Mouse (Mus musculus) CH12.LX (cell line): Measurements from ENCODE around the gene Renbp. TPM values are rescaled to one million over a fixed set of nuclear protein-coding genes. Genes with fewer than 3 reads are reported as not detected.

Experiments
- DNase-seq: peaks from one replicate; pipeline ENCODE4 v3.0.0-alpha.2; 2013; ENCODE audit errors: extremely low read depth
- H3K27ac ChIP-seq: 2 replicates; pipeline ENCODE4 v1.5.1; 2012; ENCODE audit warnings: low read depth, mild to moderate bottlenecking, control low read depth, moderate library complexity; ENCODE audit not compliant: insufficient read depth
- H3K27me3 ChIP-seq: replicated peaks from 2 replicates; pipeline ENCODE3; 2012; ENCODE audit warnings: inconsistent platforms
- H3K36me3 ChIP-seq, 2 experiments: replicated peaks in 1 of 2; 2 replicates each; pipeline versions ENCODE3 to v1.6.1; 2012; ENCODE audit warnings: inconsistent platforms in 1 of 2, low read length in 1 of 2, mild to moderate bottlenecking in 1 of 2, mixed read lengths in 1 of 2, moderate library complexity in 1 of 2; ENCODE audit not compliant: control insufficient read depth in 1 of 2, insufficient read depth in 1 of 2
- H3K4me1 ChIP-seq, 2 experiments: 2 replicates each; pipeline ENCODE4 v1.6.1; 2012; ENCODE audit warnings: inconsistent platforms in 1 of 2, moderate library complexity in 1 of 2; ENCODE audit not compliant: insufficient read depth in 2 of 2, control insufficient read depth in 1 of 2
- H3K4me2 ChIP-seq: 2 replicates; pipeline ENCODE4 v1.6.1; 2012; ENCODE audit warnings: low read depth, mild to moderate bottlenecking, control low read depth; ENCODE audit not compliant: poor library complexity, insufficient read depth, severe bottlenecking
- H3K4me3 ChIP-seq, 3 experiments: fragments of 150-350 bp in 1 of 3; sonication (generic) in 1 of 3; replicated peaks in 1 of 3; 2 replicates each; pipeline versions ENCODE3 to v1.5.1; 2011 to 2012; ENCODE audit warnings: low read depth in 2 of 3, low read length in 2 of 3, mild to moderate bottlenecking in 2 of 3, moderate library complexity in 2 of 3, control low read depth in 1 of 3, improper control_type of control experiment in 1 of 3, inconsistent platforms in 1 of 3, mixed read lengths in 1 of 3; ENCODE audit not compliant: poor library complexity in 1 of 3
- H3K79me2 ChIP-seq: replicated peaks from 2 replicates; pipeline ENCODE4 v1.6.1; 2012; ENCODE audit warnings: mild to moderate bottlenecking, moderate library complexity; ENCODE audit not compliant: control insufficient read depth, poor library complexity, insufficient read depth, severe bottlenecking; ENCODE audit errors: extremely low read depth
- H3K9ac ChIP-seq: 2 replicates; pipeline ENCODE4 v1.6.1; 2012; ENCODE audit warnings: low read depth, mild to moderate bottlenecking, control low read depth, moderate library complexity; ENCODE audit not compliant: insufficient read depth
- H3K9me3 ChIP-seq: replicated peaks from 2 replicates; pipeline ENCODE3; 2012; ENCODE audit warnings: low read length, inconsistent platforms, mixed read lengths
- BHLHE40 ChIP-seq: IDR thresholded peaks from 2 replicates; pipeline ENCODE4 v1.6.1; 2011; ENCODE audit warnings: mild to moderate bottlenecking, low read depth, low read length, improper control_type of control experiment
- CTCF ChIP-seq, 2 experiments: IDR thresholded peaks in 1 of 2; conservative IDR thresholded peaks in 1 of 2; 2 replicates each; pipeline ENCODE4 v1.5.1; 2011 to 2012; ENCODE audit warnings: low read depth in 2 of 2, low read length in 2 of 2, improper control_type of control experiment in 1 of 2, inconsistent platforms in 1 of 2, mild to moderate bottlenecking in 1 of 2, moderate library complexity in 1 of 2
- GABPA ChIP-seq: IDR thresholded peaks from 2 replicates; pipeline ENCODE4 v1.6.1; 2012; ENCODE audit warnings: low read depth, low read length, improper control_type of control experiment, inconsistent platforms; ENCODE audit not compliant: insufficient replicate concordance
- IRF4 ChIP-seq: IDR thresholded peaks from 2 replicates; pipeline ENCODE4 v1.6.1; 2014; ENCODE audit warnings: low read depth, mild to moderate bottlenecking, inconsistent platforms, low read length, improper control_type of control experiment
- JUN ChIP-seq: IDR thresholded peaks from 2 replicates; pipeline ENCODE4 v1.6.1; 2011; ENCODE audit warnings: low read depth, mild to moderate bottlenecking, low read length, improper control_type of control experiment, moderate library complexity; ENCODE audit not compliant: insufficient read depth
- JUND ChIP-seq: conservative IDR thresholded peaks from 2 replicates; pipeline ENCODE4 v1.6.1; 2011; ENCODE audit warnings: low read depth, low read length, improper control_type of control experiment
- MAX ChIP-seq: IDR thresholded peaks from 2 replicates; pipeline ENCODE4 v1.6.1; 2011; ENCODE audit warnings: low read length, improper control_type of control experiment
- MEF2A ChIP-seq: IDR thresholded peaks from 2 replicates; pipeline ENCODE4 v1.6.1; 2014; ENCODE audit warnings: low read depth, mild to moderate bottlenecking, inconsistent platforms, low read length, improper control_type of control experiment, borderline replicate concordance
- MXI1 ChIP-seq: IDR thresholded peaks from 2 replicates; pipeline ENCODE4 v1.6.1; 2011; ENCODE audit warnings: mild to moderate bottlenecking, low read depth, low read length, improper control_type of control experiment
- MYC ChIP-seq: IDR thresholded peaks from 2 replicates; pipeline ENCODE4 v1.6.1; 2011; ENCODE audit warnings: low read depth, mild to moderate bottlenecking, improper control_type of control experiment, low read length
- NELFE ChIP-seq: IDR thresholded peaks from 2 replicates; pipeline ENCODE4 v1.6.1; 2011; ENCODE audit warnings: low read depth, low read length, improper control_type of control experiment
- POLR2A ChIP-seq: IDR thresholded peaks from 2 replicates; pipeline ENCODE4 v1.6.1; 2011; ENCODE audit warnings: low read depth, mild to moderate bottlenecking, improper control_type of control experiment, low read length
- RAD21 ChIP-seq: IDR thresholded peaks from 2 replicates; pipeline ENCODE4 v1.6.1; 2011; ENCODE audit warnings: low read depth, mild to moderate bottlenecking, low read length, improper control_type of control experiment, moderate library complexity
- SIN3A ChIP-seq: IDR thresholded peaks from 2 replicates; pipeline ENCODE4 v1.6.1; 2012; ENCODE audit warnings: low read length, improper control_type of control experiment, inconsistent platforms
- SMC3 ChIP-seq: IDR thresholded peaks from 2 replicates; pipeline ENCODE4 v1.6.1; 2011; ENCODE audit warnings: low read depth, low read length, improper control_type of control experiment
- TBP ChIP-seq: conservative IDR thresholded peaks from 2 replicates; pipeline ENCODE4 v1.6.1; 2011; ENCODE audit warnings: low read depth, low read length, improper control_type of control experiment
- USF1 ChIP-seq: IDR thresholded peaks from 2 replicates; pipeline ENCODE4 v1.6.1; 2014; ENCODE audit warnings: low read depth, mild to moderate bottlenecking, inconsistent platforms, low read length, improper control_type of control experiment
- ZC3H11A ChIP-seq: IDR thresholded peaks from 2 replicates; pipeline ENCODE4 v1.6.1; 2012; ENCODE audit warnings: low read depth, mild to moderate bottlenecking, inconsistent platforms, low read length, improper control_type of control experiment
- ZMIZ1 ChIP-seq: IDR thresholded peaks from 2 replicates; pipeline ENCODE4 v1.6.1; 2012; ENCODE audit warnings: low read depth, mild to moderate bottlenecking, inconsistent platforms, low read length, improper control_type of control experiment
- ZNF384 ChIP-seq: IDR thresholded peaks from 2 replicates; pipeline ENCODE4 v1.6.1; 2012; ENCODE audit warnings: low read depth, low read length, improper control_type of control experiment, inconsistent platforms
- dilution Hi-C: fragments of 300-500 bp; cut with MboI; formaldehyde crosslinking; loops from 2 replicates; pipeline ENCODE4 v1.14.3; 2020; ENCODE audit warnings: low sequenced_read_pairs; ENCODE audit not compliant: extremely low pct_unique_long_range_greater_than_20kb, extremely low pct_ligation_motif_present
- in situ Hi-C: fragments of 300-500 bp; cut with MboI; formaldehyde crosslinking; loops from 3 replicates; pipeline ENCODE4 v1.14.3; 2019; ENCODE audit warnings: low sequenced_read_pairs, low pct_ligation_motif_present, low pct_unique_long_range_greater_than_20kb, mixed read lengths
- polyA plus RNA-seq: library from polyadenylated mRNA; unstranded; fragments of >175 nt; gene quantifications from 2 replicates; pipeline ENCODE4 v1.2.1, GENCODE M21; 2012; ENCODE audit warnings: low read depth; ENCODE audit not compliant: insufficient read length
- total RNA-seq, 2 experiments: library from RNA; depleted of rRNA; stranded (reverse); fragments of 300-350 nt in 1 of 2; fragments of >200 nt in 1 of 2; gene quantifications; 2 replicates each; pipeline ENCODE4 v1.2.3; 2012 to 2014

Gene Renbp
- total RNA-seq (2012; rRNA removed) (38.5 and 43.4 TPM in 2 replicates), total RNA-seq (2014; rRNA removed) (24.7 and 25.2 TPM in 2 replicates), polyA plus RNA-seq (64.7 and 66.3 TPM in 2 replicates)

- peak; percentile 85 for DNase-seq
- dilution Hi-C loops = no loop called here
- TF ChIP-seq ZC3H11A = no peak
- no peak for TF ChIP-seq JUND
- TF ChIP-seq RAD21 = peak; percentile 27
- no peak for TF ChIP-seq MEF2A
- no peak for TF ChIP-seq GABPA
- TF ChIP-seq MAX = no peak
- TF ChIP-seq POLR2A = peak; percentile 71
- no peak for TF ChIP-seq JUN
- TF ChIP-seq IRF4 = no peak
- TF ChIP-seq MYC = no peak
- peak; percentile 57 for TF ChIP-seq NELFE
- TF ChIP-seq CTCF (conservative IDR thresholded peaks at IDR 0.05 in 1 of 2, IDR thresholded peaks at IDR 0.05 in 1 of 2; ENCODE audit: low read depth in 2 of 2, low read length in 2 of 2) = peak in 1 of 2 experiments; percentile 43; a peak in 2 of 4 replicates
- TF ChIP-seq BHLHE40 = peak; percentile 87
- peak; percentile 23; the same call in 1 of the 2 replicates for TF ChIP-seq SMC3
- TF ChIP-seq TBP = 0 out of 2 replicates have a peak, but pooled peaks have one; percentile 28
- peak; percentile 39; the same call in 1 of the 2 replicates for TF ChIP-seq SIN3A
- TF ChIP-seq ZMIZ1 = peak; percentile 44; the same call in 1 of the 2 replicates
- TF ChIP-seq USF1 = peak; percentile 29; the same call in 1 of the 2 replicates
- TF ChIP-seq, all 38 proteins: peak for 10
- Histone ChIP-seq H3K79me2 (no peaks in the 10 kb centered on the region), H3K27me3 (no peaks in the 10 kb centered on the region), H3K9ac (peak within 1 kb of the TSS; percentile 78), H3K27ac (no peak within 1 kb of the TSS; the same call in 1 of the 2 replicates), H3K36me3 (peaks cover 20 to 33% of the 10 kb centered on the region in 2 experiments), H3K9me3 (no peaks in the 10 kb centered on the region), H3K4me2 (peak within 1 kb of the TSS; percentile 82), H3K4me3 (peak within 1 kb of the TSS; percentile 63 to 83 (median 74)), H3K4me1 (peaks cover 11 to 25% of the 10 kb centered on the region in 2 experiments)
- in situ Hi-C loops = no loop called here
Measured at GRCm38 (mm10) chrX:73930402-73931062, at the start of gene Renbp. Renbp (minus strand) TSS chrX:73930850.

DNA sequence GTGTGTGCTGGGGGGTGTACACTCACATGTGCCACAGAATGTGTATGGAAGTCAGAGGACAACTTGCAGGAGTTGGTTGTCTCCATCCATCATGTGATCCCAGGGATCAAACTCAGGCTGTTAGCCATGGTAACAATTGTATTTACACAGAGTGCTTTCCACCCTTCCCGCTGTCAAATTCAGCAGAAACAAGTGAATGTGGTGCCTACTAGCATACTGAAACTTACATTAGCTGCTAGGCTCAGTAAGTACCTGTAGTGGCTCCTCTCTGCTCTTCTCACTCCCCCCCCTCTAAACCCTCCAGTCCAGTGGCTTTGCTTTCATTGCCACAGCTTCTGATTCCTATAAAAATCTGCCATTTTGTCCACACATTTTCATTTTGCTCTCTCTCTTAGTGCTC, 47.1 kb upstream of the Renbp start:
- H3K4me1 ChIP-seq = peaks cover 15 to 36% of the 10 kb centered on the region in 2 experiments; a peak in 3 of 4 replicates
- in situ Hi-C loops = no loop called here
- H3K4me3 ChIP-seq = no peak overlapping the region
- no peak for TF ChIP-seq CTCF (conservative IDR thresholded peaks at IDR 0.05 in 1 of 2, IDR thresholded peaks at IDR 0.05 in 1 of 2; ENCODE audit: low read depth in 2 of 2, low read length in 2 of 2)
- TF ChIP-seq ZNF384 = no peak
- peak; percentile 97 for TF ChIP-seq ZMIZ1
- TF ChIP-seq NELFE = peak; percentile 35; the same call in 1 of the 2 replicates
- TF ChIP-seq MXI1 = no peak
- peak; percentile 52 for TF ChIP-seq POLR2A
- H3K4me2 ChIP-seq = no peak overlapping the region
- no peak overlapping the region for H3K27ac ChIP-seq
- H3K79me2 ChIP-seq = no peaks in the 10 kb centered on the region
- no peak overlapping the region for H3K9ac ChIP-seq
- H3K27me3 ChIP-seq = no peaks in the 10 kb centered on the region
- dilution Hi-C loops = no loop called here
- no peak for DNase-seq
- H3K36me3 ChIP-seq = no peaks in the 10 kb centered on the region
- no peaks in the 10 kb centered on the region for H3K9me3 ChIP-seq
